Mouse (Mus musculus): ENCODE data around the gene Tnfsf14.

DNA sequence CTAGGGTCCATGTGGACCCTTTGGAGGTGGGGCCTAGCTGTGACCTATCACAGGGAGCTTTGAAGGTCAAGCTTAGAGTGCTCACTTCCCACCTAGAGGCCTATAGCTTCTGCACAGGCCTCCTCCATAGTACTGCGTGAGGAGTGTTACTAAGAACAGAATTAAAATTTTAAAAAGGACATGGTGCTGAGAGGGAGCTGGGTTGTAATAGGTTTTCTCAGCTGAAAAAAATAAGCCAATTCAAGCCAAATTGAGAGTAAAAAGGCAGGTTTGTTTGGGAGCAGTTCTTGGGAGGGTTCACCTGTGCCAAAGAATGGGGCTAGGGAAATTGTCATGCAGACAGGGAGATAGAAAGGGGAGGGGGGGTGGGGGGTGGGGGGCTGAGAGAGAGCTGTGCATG is 48.9 kb downstream of the Tnfsf14 start:
- TF ChIP-seq CTCF (IDR thresholded peaks at IDR 0.05; ENCODE audit: control insufficient read depth, insufficient read depth, low read length) (no peak), POLR2A (IDR thresholded peaks at IDR 0.05; ENCODE audit: borderline replicate concordance, control insufficient read depth, low read depth, low read length) (no peak)

All from bone marrow, adult 2 months (tissue).